Mouse (Mus musculus): ENCODE data around the gene 4932438H23Rik. TPM values are rescaled to one million over a fixed set of nuclear protein-coding genes. Genes with fewer than 3 reads are reported as not detected.

4932438H23Rik gene
- polyA plus RNA-seq, 1 experiment from 2014 or later = 0.39 TPM

- Histone ChIP-seq H3K4me2 (replicated peaks; ENCODE audit: low read depth, low read length) (no peak overlapping the region), H3K9me3 (ENCODE audit: control insufficient read depth, low read depth, low read length) (no peaks in the 10 kb centered on the region), H3K4me3 (ENCODE audit: low read depth, low read length) (no peak overlapping the region), H3K9ac (replicated peaks; ENCODE audit: low read depth, low read length) (no peak overlapping the region), H3K27me3 (ENCODE audit: control insufficient read depth, insufficient read depth, low read length) (no peaks in the 10 kb centered on the region), H3K36me3 (ENCODE audit: control insufficient read depth, insufficient read depth, low read length) (no peaks in the 10 kb centered on the region), H3K27ac (ENCODE audit: low read length) (no peak overlapping the region), H3K4me1 (ENCODE audit: control insufficient read depth, insufficient read depth, low read length) (no peaks in the 10 kb centered on the region)
- no peak for ATAC-seq (ENCODE audit: insufficient number of reproducible peaks, insufficient read depth, low FRiP score, low read depth)
- 82% methylated on average over 4 of the region's 4 CpGs for WGBS
Measured at GRCm38 (mm10) chr16:91128431-91128830, 33.5 kb upstream of the 4932438H23Rik start.

GRCm38 (mm10) chr16:91126734-91127524 lies 32.0 kb upstream of the 4932438H23Rik start:
- WGBS = 81% methylated on average over 8 of the region's 8 CpGs

GRCm38 (mm10) chr16:91124256-91124655 lies 29.3 kb upstream of the 4932438H23Rik start:
- H3K4me3 ChIP-seq (ENCODE audit: low read depth, low read length) = no peak overlapping the region
- no peak overlapping the region for H3K4me2 ChIP-seq (replicated peaks; ENCODE audit: low read depth, low read length)
- ATAC-seq (ENCODE audit: insufficient number of reproducible peaks, insufficient read depth, low FRiP score, low read depth) = no peak
- H3K36me3 ChIP-seq (ENCODE audit: control insufficient read depth, insufficient read depth, low read length) = no peaks in the 10 kb centered on the region
- no peaks in the 10 kb centered on the region for H3K9me3 ChIP-seq (ENCODE audit: control insufficient read depth, low read depth, low read length)
- H3K4me1 ChIP-seq (ENCODE audit: control insufficient read depth, insufficient read depth, low read length) = no peaks in the 10 kb centered on the region
- no peak overlapping the region for H3K9ac ChIP-seq (replicated peaks; ENCODE audit: low read depth, low read length)
- no peaks in the 10 kb centered on the region for H3K27me3 ChIP-seq (ENCODE audit: control insufficient read depth, insufficient read depth, low read length)
- 65% methylated on average over 3 of the region's 3 CpGs for WGBS
- H3K27ac ChIP-seq (ENCODE audit: low read length) = no peak overlapping the region

More at GRCm38 (mm10) chr16:91126734-91127524, 32.0 kb upstream of the 4932438H23Rik start:
- Histone ChIP-seq H3K27ac (ENCODE audit: low read length) (no peak overlapping the region), H3K9ac (replicated peaks; ENCODE audit: low read depth, low read length) (no peak overlapping the region), H3K27me3 (ENCODE audit: control insufficient read depth, insufficient read depth, low read length) (no peaks in the 10 kb centered on the region), H3K4me1 (ENCODE audit: control insufficient read depth, insufficient read depth, low read length) (no peaks in the 10 kb centered on the region), H3K9me3 (ENCODE audit: control insufficient read depth, low read depth, low read length) (no peaks in the 10 kb centered on the region), H3K4me3 (ENCODE audit: low read depth, low read length) (no peak overlapping the region), H3K4me2 (replicated peaks; ENCODE audit: low read depth, low read length) (no peak overlapping the region), H3K36me3 (ENCODE audit: control insufficient read depth, insufficient read depth, low read length) (no peaks in the 10 kb centered on the region)
- ATAC-seq (ENCODE audit: insufficient number of reproducible peaks, insufficient read depth, low FRiP score, low read depth) = no peak

GRCm38 (mm10) chr16:91123821-91124220 lies 28.9 kb upstream of the 4932438H23Rik start:
- ATAC-seq (ENCODE audit: insufficient number of reproducible peaks, insufficient read depth, low FRiP score, low read depth) = no peak
- no peaks in the 10 kb centered on the region for H3K4me1 ChIP-seq (ENCODE audit: control insufficient read depth, insufficient read depth, low read length)
- no peak overlapping the region for H3K27ac ChIP-seq (ENCODE audit: low read length)
- H3K36me3 ChIP-seq (ENCODE audit: control insufficient read depth, insufficient read depth, low read length) = no peaks in the 10 kb centered on the region
- H3K4me3 ChIP-seq (ENCODE audit: low read depth, low read length) = no peak overlapping the region
- 68% methylated on average over 1 of the region's 1 CpGs for WGBS
- no peak overlapping the region for H3K9ac ChIP-seq (replicated peaks; ENCODE audit: low read depth, low read length)
- H3K27me3 ChIP-seq (ENCODE audit: control insufficient read depth, insufficient read depth, low read length) = no peaks in the 10 kb centered on the region
- H3K4me2 ChIP-seq (replicated peaks; ENCODE audit: low read depth, low read length) = no peak overlapping the region
- no peaks in the 10 kb centered on the region for H3K9me3 ChIP-seq (ENCODE audit: control insufficient read depth, low read depth, low read length)

- no peaks in the 10 kb centered on the region for H3K9me3 ChIP-seq (ENCODE audit: control insufficient read depth, low read depth, low read length)
- H3K36me3 ChIP-seq (ENCODE audit: control insufficient read depth, insufficient read depth, low read length) = no peaks in the 10 kb centered on the region
- H3K9ac ChIP-seq (replicated peaks; ENCODE audit: low read depth, low read length) = no peak overlapping the region
- H3K4me2 ChIP-seq (replicated peaks; ENCODE audit: low read depth, low read length) = no peak overlapping the region
- H3K4me1 ChIP-seq (ENCODE audit: control insufficient read depth, insufficient read depth, low read length) = no peaks in the 10 kb centered on the region
- no peaks in the 10 kb centered on the region for H3K27me3 ChIP-seq (ENCODE audit: control insufficient read depth, insufficient read depth, low read length)
- WGBS = 79% methylated on average over 6 of the region's 6 CpGs
- H3K4me3 ChIP-seq (ENCODE audit: low read depth, low read length) = no peak overlapping the region
- ATAC-seq (ENCODE audit: insufficient number of reproducible peaks, insufficient read depth, low FRiP score, low read depth) = no peak
- no peak overlapping the region for H3K27ac ChIP-seq (ENCODE audit: low read length)
Measured at GRCm38 (mm10) chr16:91119879-91120278, 25.0 kb upstream of the 4932438H23Rik start.

GRCm38 (mm10) chr16:91116696-91117095 lies 21.8 kb upstream of the 4932438H23Rik start:
- Histone ChIP-seq H3K4me1 (ENCODE audit: control insufficient read depth, insufficient read depth, low read length) (no peaks in the 10 kb centered on the region), H3K4me3 (ENCODE audit: low read depth, low read length) (no peak overlapping the region), H3K36me3 (ENCODE audit: control insufficient read depth, insufficient read depth, low read length) (no peaks in the 10 kb centered on the region), H3K4me2 (replicated peaks; ENCODE audit: low read depth, low read length) (no peak overlapping the region), H3K9ac (replicated peaks; ENCODE audit: low read depth, low read length) (no peak overlapping the region), H3K27ac (ENCODE audit: low read length) (no peak overlapping the region), H3K9me3 (ENCODE audit: control insufficient read depth, low read depth, low read length) (no peaks in the 10 kb centered on the region), H3K27me3 (ENCODE audit: control insufficient read depth, insufficient read depth, low read length) (no peaks in the 10 kb centered on the region)
- WGBS = 59% methylated on average over 7 of the region's 7 CpGs
- no peak for ATAC-seq (ENCODE audit: insufficient number of reproducible peaks, insufficient read depth, low FRiP score, low read depth)

- Histone ChIP-seq H3K4me1 (ENCODE audit: control insufficient read depth, insufficient read depth, low read length) (no peaks in the 10 kb centered on the region), H3K27me3 (ENCODE audit: control insufficient read depth, insufficient read depth, low read length) (no peaks in the 10 kb centered on the region), H3K9me3 (ENCODE audit: control insufficient read depth, low read depth, low read length) (no peaks in the 10 kb centered on the region), H3K27ac (ENCODE audit: low read length) (no peak overlapping the region), H3K36me3 (ENCODE audit: control insufficient read depth, insufficient read depth, low read length) (no peaks in the 10 kb centered on the region), H3K4me2 (replicated peaks; ENCODE audit: low read depth, low read length) (no peak overlapping the region), H3K9ac (replicated peaks; ENCODE audit: low read depth, low read length) (no peak overlapping the region), H3K4me3 (ENCODE audit: low read depth, low read length) (no peak overlapping the region)
- 81% methylated on average over 4 of the region's 4 CpGs for WGBS
- ATAC-seq (ENCODE audit: insufficient number of reproducible peaks, insufficient read depth, low FRiP score, low read depth) = no peak
Measured at GRCm38 (mm10) chr16:91116006-91116405, 21.1 kb upstream of the 4932438H23Rik start.

- H3K9ac ChIP-seq (replicated peaks; ENCODE audit: low read depth, low read length) = no peak overlapping the region
- no peaks in the 10 kb centered on the region for H3K9me3 ChIP-seq (ENCODE audit: control insufficient read depth, low read depth, low read length)
- H3K4me1 ChIP-seq (ENCODE audit: control insufficient read depth, insufficient read depth, low read length) = no peaks in the 10 kb centered on the region
- H3K4me3 ChIP-seq (ENCODE audit: low read depth, low read length) = no peak overlapping the region
- H3K36me3 ChIP-seq (ENCODE audit: control insufficient read depth, insufficient read depth, low read length) = no peaks in the 10 kb centered on the region
- 0 out of 2 replicates have a peak overlapping the region, but pooled peaks have one; percentile 4 for H3K4me2 ChIP-seq (replicated peaks; ENCODE audit: low read depth, low read length)
- ATAC-seq (ENCODE audit: insufficient number of reproducible peaks, insufficient read depth, low FRiP score, low read depth) = no peak
- WGBS = 51% methylated on average over 11 of the region's 11 CpGs
- no peaks in the 10 kb centered on the region; the same call in 1 of the 2 replicates for H3K27me3 ChIP-seq (ENCODE audit: control insufficient read depth, insufficient read depth, low read length)
- no peak overlapping the region for H3K27ac ChIP-seq (ENCODE audit: low read length)
Measured at GRCm38 (mm10) chr16:91110999-91111535, 16.1 kb upstream of the 4932438H23Rik start.

Data from stomach, embryonic 14.5 days (tissue).